Mouse (Mus musculus) kidney, embryonic 16.5 days (tissue): Measurements from ENCODE around the gene Fam222a. TPM values are rescaled to one million over a fixed set of nuclear protein-coding genes. Genes with fewer than 3 reads are reported as not detected.
A peak's percentile ranks its signal among the peaks of the same experiment; 100 is the strongest.

Experiments
- ATAC-seq: fragments of 200-750 bp; cut with Nextera tagmentation; 2 replicates; pipeline ENCODE4 v1.8.0; 2017; ENCODE audit warnings: moderate TSS enrichment; ENCODE audit not compliant: low FRiP score, low TSS enrichment
- H3K27ac ChIP-seq: fragments of 300-500 bp; sonication (generic); 2 replicates; pipeline ENCODE4 v1.5.1; 2014; ENCODE audit warnings: low read length
- H3K27me3 ChIP-seq: fragments of 300-500 bp; sonication (generic); 2 replicates; pipeline ENCODE4 v1.6.1; 2014; ENCODE audit warnings: low read length, control low read depth, mixed read lengths; ENCODE audit not compliant: insufficient read depth
- H3K36me3 ChIP-seq: fragments of 300-500 bp; sonication (generic); 2 replicates; pipeline ENCODE4 v1.6.1; 2014; ENCODE audit warnings: low read length, control low read depth, mixed read lengths; ENCODE audit not compliant: insufficient read depth
- H3K4me1 ChIP-seq: fragments of 300-500 bp; sonication (generic); 2 replicates; pipeline ENCODE4 v1.6.1; 2014; ENCODE audit warnings: low read length, control low read depth, mixed read lengths; ENCODE audit not compliant: insufficient read depth
- H3K4me2 ChIP-seq: fragments of 300-500 bp; sonication (generic); replicated peaks from 2 replicates; pipeline ENCODE4 v1.6.1; 2014; ENCODE audit warnings: low read depth, low read length
- H3K4me3 ChIP-seq: fragments of 300-500 bp; sonication (generic); 2 replicates; pipeline ENCODE4 v1.5.1; 2014; ENCODE audit warnings: mild to moderate bottlenecking, low read length
- H3K9ac ChIP-seq: fragments of 300-500 bp; sonication (generic); replicated peaks from 2 replicates; pipeline ENCODE4 v1.6.1; 2014; ENCODE audit warnings: low read length
- H3K9me3 ChIP-seq: fragments of 300-500 bp; sonication (generic); 2 replicates; pipeline ENCODE4 v1.6.1; 2016; ENCODE audit warnings: low read length, control low read depth
- WGBS: fragments of 180-500 bp; shearing (Covaris S2); extraction: QIAGEN DNeasy Blood & Tissue Kit; methylation state at CpG from one replicate; pipeline ENCODE4 v1.1.7; 2014; 5-methylcytosine and 5-hydroxymethylcytosine counted together
- polyA plus RNA-seq: library from polyadenylated mRNA; unstranded; fragments of >200 nt; fragmentation: Nextera tagmentation; extraction: Ambion mirVana; gene quantifications from 2 replicates; pipeline ENCODE4 v1.2.1, GENCODE M21; 2015

Fam222a gene
- polyA plus RNA-seq, 1 experiment from 2014 or later, result 4.1 TPM

- 29% methylated on average over 10 of the region's 10 CpGs for WGBS
- H3K36me3 ChIP-seq, result no peaks in the 10 kb centered on the region
These were observed 89.6 kb downstream of the Fam222a start for GRCm38 (mm10) chr5:114657426-114657825.

GRCm38 (mm10) chr5:114658255-114658654 lies 90.4 kb downstream of the Fam222a start, which contains the start of gene Trpv4:
Trpv4 (minus strand) TSS chr5:114658421.
- H3K4me2 ChIP-seq, result peak within 1 kb of the TSS; percentile 87
- H3K27ac ChIP-seq, result peak within 1 kb of the TSS; percentile 60
- peak within 1 kb of the TSS; percentile 62 for H3K4me3 ChIP-seq
- H3K9ac ChIP-seq, result peak within 1 kb of the TSS; percentile 77
- H3K36me3 ChIP-seq, result no peaks in the 10 kb centered on the region
- WGBS, result 3% methylated on average over 34 of the region's 47 CpGs
- H3K9me3 ChIP-seq, result no peaks in the 10 kb centered on the region
- peaks cover 16% of the 10 kb centered on the region; the same call in 1 of the 2 replicates for H3K27me3 ChIP-seq
- ATAC-seq, result peak; percentile 39; the same call in 1 of the 2 replicates
- H3K4me1 ChIP-seq, result peaks cover 17% of the 10 kb centered on the region

More at GRCm38 (mm10) chr5:114657426-114657825, 89.6 kb downstream of the Fam222a start:
- H3K4me1 ChIP-seq, result peaks cover 17% of the 10 kb centered on the region
- peak; percentile 76 for ATAC-seq
- peaks cover 16% of the 10 kb centered on the region; the same call in 1 of the 2 replicates for H3K27me3 ChIP-seq
- H3K27ac ChIP-seq, result peak overlapping the region; percentile 60
- peak overlapping the region; percentile 87 for H3K4me2 ChIP-seq
- H3K4me3 ChIP-seq, result peak overlapping the region; percentile 62
- H3K9ac ChIP-seq, result peak overlapping the region; percentile 77
- H3K9me3 ChIP-seq, result no peaks in the 10 kb centered on the region

- no peak overlapping the region for H3K27ac ChIP-seq
- no peaks in the 10 kb centered on the region for H3K9me3 ChIP-seq
- ATAC-seq, result no peak
- H3K27me3 ChIP-seq, result peaks cover 16% of the 10 kb centered on the region; the same call in 1 of the 2 replicates
- WGBS, result 50% methylated on average over 6 of the region's 6 CpGs
- H3K4me1 ChIP-seq, result peaks cover 13% of the 10 kb centered on the region
- H3K4me3 ChIP-seq, result no peak overlapping the region
- no peak overlapping the region for H3K4me2 ChIP-seq
- no peaks in the 10 kb centered on the region for H3K36me3 ChIP-seq
- H3K9ac ChIP-seq, result no peak overlapping the region
These were observed 93.2 kb downstream of the Fam222a start for GRCm38 (mm10) chr5:114661029-114661428.

Other genes with a start within 250 kb of the Fam222a start
- 116 and 124 TPM in 2 replicates for gene Kctd10, start 187.5 kb upstream of the Fam222a start, polyA plus RNA-seq
- 51.5 and 54.0 TPM in 2 replicates for gene Ube3b, start 187.4 kb upstream of the Fam222a start, polyA plus RNA-seq
- gene Mmab, start 124.0 kb upstream of the Fam222a start, polyA plus RNA-seq, result 35.8 and 36.9 TPM in 2 replicates
- gene Mvk, start 123.7 kb upstream of the Fam222a start, polyA plus RNA-seq, result 37.2 and 39.5 TPM in 2 replicates
- 33.4 and 33.6 TPM in 2 replicates for gene Trpv4, start 90.4 kb downstream of the Fam222a start, polyA plus RNA-seq
- gene Gltp, start 123.0 kb downstream of the Fam222a start, polyA plus RNA-seq, result 86.0 and 89.6 TPM in 2 replicates
- 15.5 and 16.1 TPM in 2 replicates for gene Tchp, start 139.7 kb downstream of the Fam222a start, polyA plus RNA-seq
- 15.6 and 33.9 TPM in 2 replicates for gene Ankrd13a, start 206.7 kb downstream of the Fam222a start, polyA plus RNA-seq
- 45.7 and 50.1 TPM in 2 replicates for gene Git2, start 207.5 kb downstream of the Fam222a start, polyA plus RNA-seq